Mouse (Mus musculus) T-cell, adult 66 days (primary cell): ENCODE data around the gene Vmn2r60. TPM values are rescaled to one million over a fixed set of nuclear protein-coding genes. Genes with fewer than 3 reads are reported as not detected.

Source experiments
- total RNA-seq, 2 experiments: library from RNA; stranded (reverse); gene quantifications; 3 replicates in 1 of 2; 4 replicates in 1 of 2; pipeline ENCODE4 v1.2.4; 2023

Vmn2r60 gene
- under 1 TPM; 0.06 TPM for total RNA-seq

DNA sequence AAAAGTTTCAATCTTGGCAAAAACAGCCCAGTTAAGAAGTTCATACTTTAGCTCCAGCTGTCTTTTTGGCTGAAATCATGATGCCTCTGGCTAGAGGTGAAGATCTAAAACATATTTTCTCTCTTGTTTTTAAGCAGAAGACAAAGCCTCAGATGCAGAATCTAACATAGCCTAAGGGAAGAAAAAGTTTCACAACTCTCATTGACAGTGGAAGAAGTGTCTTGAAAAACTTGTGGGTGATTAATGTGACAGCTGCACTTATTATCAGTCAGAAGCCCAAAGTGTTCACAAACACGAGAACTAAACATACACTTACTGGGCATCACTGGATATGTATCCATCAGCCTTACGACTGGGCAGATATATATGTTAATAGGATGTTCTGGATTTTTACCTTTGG is at the start of gene Vmn2r60:
Gene Vmn2r60 (plus strand): TSS at position 301 of the 400 bp plus-strand sequence.

DNA sequence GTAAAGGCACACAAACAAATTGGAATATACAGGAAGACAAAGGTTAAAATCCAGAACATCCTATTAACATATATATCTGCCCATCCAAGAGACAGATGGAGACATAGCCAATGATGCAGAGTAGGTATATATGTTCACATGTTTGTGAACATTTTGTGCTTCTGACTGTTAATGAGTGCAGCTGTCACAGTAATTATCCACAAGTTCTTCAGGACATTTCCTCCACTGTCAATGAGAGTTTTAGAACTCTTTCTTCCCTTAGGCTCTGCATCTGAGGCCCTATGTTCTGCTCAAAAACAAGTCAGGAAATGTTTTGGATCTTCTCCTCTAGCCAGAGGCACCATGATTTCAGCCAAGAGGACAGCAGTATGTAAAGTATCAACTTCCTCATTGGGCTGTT is 48.6 kb upstream of the Vmn2r60 start, which contains the start of gene Vmn2r59:
Gene Vmn2r59 (minus strand): TSS at position 101 of the 400 bp plus-strand sequence.

Other genes starting within 250 kb of the Vmn2r60 start
- gene Vmn2r58, start 235.1 kb upstream of the Vmn2r60 start, total RNA-seq: not detected
- gene Vmn2r59, start 48.7 kb upstream of the Vmn2r60 start, total RNA-seq: not detected
- gene Vmn2r61, start 152.3 kb downstream of the Vmn2r60 start, total RNA-seq: not detected